Mouse (Mus musculus) limb, embryonic 10.5 days (tissue): ENCODE results near the gene Mroh2a. TPM values are rescaled to one million over a fixed set of nuclear protein-coding genes. Genes with fewer than 3 reads are reported as not detected.
A peak's percentile ranks its signal among the peaks of the same experiment; 100 is the strongest.
"Not testable (repeated sequence)": the region's sequence is repeated elsewhere in the genome, so short reads cannot be mapped to it uniquely, and the experiment has no call there.

Experiments
- DNase-seq: peaks from one replicate; pipeline ENCODE4 v3.0.0-alpha.2; 2017; ENCODE audit warnings: low spot score
- H3K27ac ChIP-seq: fragments of 300-500 bp; sonication (generic); 2 replicates; pipeline ENCODE4 v1.5.1; 2016; ENCODE audit warnings: mild to moderate bottlenecking
- H3K27me3 ChIP-seq: fragments of 300-500 bp; sonication (generic); 2 replicates; pipeline ENCODE4 v1.6.1; 2016; ENCODE audit warnings: low read depth, mild to moderate bottlenecking; ENCODE audit not compliant: poor library complexity, severe bottlenecking
- H3K36me3 ChIP-seq: fragments of 300-500 bp; sonication (generic); 2 replicates; pipeline ENCODE4 v1.6.1; 2016; ENCODE audit warnings: mild to moderate bottlenecking, moderate library complexity
- H3K4me1 ChIP-seq: fragments of 300-500 bp; sonication (generic); 2 replicates; pipeline ENCODE4 v1.6.1; 2016
- H3K4me3 ChIP-seq: fragments of 300-500 bp; sonication (generic); 2 replicates; pipeline ENCODE4 v1.5.1; 2016; ENCODE audit warnings: mild to moderate bottlenecking, moderate library complexity
- H3K9me3 ChIP-seq: fragments of 300-500 bp; sonication (generic); replicated peaks from 2 replicates; pipeline ENCODE4 v1.6.1; 2016; ENCODE audit warnings: mild to moderate bottlenecking
- WGBS: fragments of 180-500 bp; shearing (Covaris S2); methylation state at CpG from one replicate; pipeline ENCODE4 v1.1.7; 2016; 5-methylcytosine and 5-hydroxymethylcytosine counted together
- polyA plus RNA-seq: library from polyadenylated mRNA; unstranded; fragments of >200 nt; fragmentation: Nextera tagmentation; extraction: Ambion mirVana; gene quantifications from 2 replicates; pipeline ENCODE4 v1.2.1, GENCODE M21; 2016

Mroh2a gene
- polyA plus RNA-seq, 1 experiment from 2014 or later: 1.2 TPM

- Histone ChIP-seq H3K4me3 (no peak overlapping the region), H3K27me3 (no peaks in the 10 kb centered on the region), H3K4me1 (no peaks in the 10 kb centered on the region), H3K27ac (no peak overlapping the region), H3K36me3 (no peaks in the 10 kb centered on the region), H3K9me3 (peaks cover 61% of the 10 kb centered on the region)
- no peak for DNase-seq
- 89% methylated on average over 1 of the region's 1 CpGs for WGBS
These were observed 13.7 kb upstream of the Mroh2a start for GRCm38 (mm10) chr1:88213061-88213460.

GRCm38 (mm10) chr1:88213766-88214461 is 12.9 kb upstream of the Mroh2a start:
- WGBS: 88% methylated on average over 2 of the region's 2 CpGs
- DNase-seq: peak; percentile 38
- no peaks in the 10 kb centered on the region for H3K36me3 ChIP-seq
- no peak overlapping the region for H3K27ac ChIP-seq
- H3K27me3 ChIP-seq: no peaks in the 10 kb centered on the region
- no peaks in the 10 kb centered on the region for H3K4me1 ChIP-seq
- no peak overlapping the region for H3K4me3 ChIP-seq
- H3K9me3 ChIP-seq: peaks cover 61% of the 10 kb centered on the region

- no peaks in the 10 kb centered on the region for H3K36me3 ChIP-seq
- H3K27me3 ChIP-seq: no peaks in the 10 kb centered on the region
- H3K4me1 ChIP-seq: no peaks in the 10 kb centered on the region
- no peak overlapping the region for H3K4me3 ChIP-seq
- H3K27ac ChIP-seq: no peak overlapping the region
- peaks cover 61% of the 10 kb centered on the region for H3K9me3 ChIP-seq
- 81% methylated on average over 2 of the region's 2 CpGs for WGBS
- DNase-seq: no peak
These were observed 12.3 kb upstream of the Mroh2a start for GRCm38 (mm10) chr1:88214462-88214952.

- Histone ChIP-seq H3K27ac (no peak overlapping the region), H3K27me3 (no peaks in the 10 kb centered on the region), H3K4me1 (no peaks in the 10 kb centered on the region), H3K4me3 (no peak overlapping the region), H3K36me3 (no peaks in the 10 kb centered on the region), H3K9me3 (peaks cover 59% of the 10 kb centered on the region)
- peak; percentile 39 for DNase-seq
- 72% methylated on average over 10 of the region's 10 CpGs for WGBS
These were observed 11.1 kb upstream of the Mroh2a start for GRCm38 (mm10) chr1:88215466-88216380.

- H3K36me3 ChIP-seq: no peaks in the 10 kb centered on the region
- no peak overlapping the region for H3K4me3 ChIP-seq
- H3K27ac ChIP-seq: no peak overlapping the region
- no peak for DNase-seq
- no peaks in the 10 kb centered on the region for H3K4me1 ChIP-seq
- peaks cover 56% of the 10 kb centered on the region for H3K9me3 ChIP-seq
- H3K27me3 ChIP-seq: no peaks in the 10 kb centered on the region
- WGBS: 68% methylated on average over 2 of the region's 2 CpGs
These were observed 10.2 kb upstream of the Mroh2a start for GRCm38 (mm10) chr1:88216551-88216950.

- no peaks in the 10 kb centered on the region for H3K27me3 ChIP-seq
- peak; percentile 40 for DNase-seq
These were observed 9.6 kb upstream of the Mroh2a start for GRCm38 (mm10) chr1:88217144-88217543.

GRCm38 (mm10) chr1:88217576-88217975 is 9.2 kb upstream of the Mroh2a start:
- no peak overlapping the region for H3K27ac ChIP-seq
- H3K27me3 ChIP-seq: no peaks in the 10 kb centered on the region
- H3K4me3 ChIP-seq: no peak overlapping the region
- no peak for DNase-seq
- whole genome bisulfite sequencing: 44% methylated on average over 3 of the region's 3 CpGs
- no peaks in the 10 kb centered on the region for H3K4me1 ChIP-seq
- H3K9me3 ChIP-seq: peaks cover 46% of the 10 kb centered on the region
- H3K36me3 ChIP-seq: no peaks in the 10 kb centered on the region

More at GRCm38 (mm10) chr1:88217144-88217543, 9.6 kb upstream of the Mroh2a start:
- Histone ChIP-seq H3K36me3 (no peaks in the 10 kb centered on the region), H3K27ac (no peak overlapping the region), H3K4me1 (no peaks in the 10 kb centered on the region), H3K4me3 (no peak overlapping the region), H3K9me3 (peaks cover 50% of the 10 kb centered on the region)
- 67% methylated on average over 2 of the region's 2 CpGs for WGBS

GRCm38 (mm10) chr1:88218051-88218450 is 8.7 kb upstream of the Mroh2a start:
- Histone ChIP-seq H3K27me3 (no peaks in the 10 kb centered on the region), H3K36me3 (no peaks in the 10 kb centered on the region), H3K27ac (no peak overlapping the region), H3K4me3 (no peak overlapping the region), H3K4me1 (no peaks in the 10 kb centered on the region), H3K9me3 (peaks cover 44% of the 10 kb centered on the region)
- WGBS: 78% methylated on average over 9 of the region's 9 CpGs
- DNase-seq: peak; percentile 44

GRCm38 (mm10) chr1:88218591-88218990 is 8.2 kb upstream of the Mroh2a start:
- DNase-seq: peak; percentile 36
- no peak overlapping the region for H3K4me3 ChIP-seq
- H3K27ac ChIP-seq: no peak overlapping the region
- no peaks in the 10 kb centered on the region for H3K36me3 ChIP-seq
- peaks cover 39% of the 10 kb centered on the region for H3K9me3 ChIP-seq
- no peaks in the 10 kb centered on the region for H3K4me1 ChIP-seq
- no peaks in the 10 kb centered on the region for H3K27me3 ChIP-seq
- WGBS: 51% methylated on average over 4 of the region's 4 CpGs

GRCm38 (mm10) chr1:88219054-88219453 is 7.7 kb upstream of the Mroh2a start:
- Histone ChIP-seq H3K36me3 (no peaks in the 10 kb centered on the region), H3K9me3 (peaks cover 34% of the 10 kb centered on the region), H3K27me3 (no peaks in the 10 kb centered on the region), H3K4me3 (no peak overlapping the region), H3K27ac (no peak overlapping the region), H3K4me1 (no peaks in the 10 kb centered on the region)
- peak; percentile 35 for DNase-seq
- WGBS: 19% methylated on average over 1 of the region's 1 CpGs

- Histone ChIP-seq H3K27me3 (no peaks in the 10 kb centered on the region), H3K36me3 (no peaks in the 10 kb centered on the region), H3K27ac (no peak overlapping the region), H3K9me3 (peaks cover 24% of the 10 kb centered on the region), H3K4me3 (no peak overlapping the region), H3K4me1 (no peaks in the 10 kb centered on the region)
- peak; percentile 38 for DNase-seq
These were observed 6.5 kb upstream of the Mroh2a start for GRCm38 (mm10) chr1:88220336-88220735.

GRCm38 (mm10) chr1:88222216-88222615 is 4.6 kb upstream of the Mroh2a start:
- WGBS: 62% methylated on average over 2 of the region's 2 CpGs
- no peaks in the 10 kb centered on the region for H3K36me3 ChIP-seq
- peaks cover 27% of the 10 kb centered on the region for H3K9me3 ChIP-seq
- DNase-seq: no peak
- H3K4me3 ChIP-seq: no peak overlapping the region
- H3K27me3 ChIP-seq: no peaks in the 10 kb centered on the region
- no peak overlapping the region for H3K27ac ChIP-seq
- no peaks in the 10 kb centered on the region for H3K4me1 ChIP-seq

- H3K36me3 ChIP-seq, H3K4me3 ChIP-seq, H3K4me1 ChIP-seq, H3K27ac ChIP-seq, H3K27me3 ChIP-seq: not testable (repeated sequence)
- peaks cover 29% of the 10 kb centered on the region for H3K9me3 ChIP-seq
- DNase-seq: peak; percentile 38
These were observed 3.7 kb upstream of the Mroh2a start for GRCm38 (mm10) chr1:88223011-88223515.
